Mouse (Mus musculus): Measurements from ENCODE around the gene Hand2.

Hand2 gene

DNA sequence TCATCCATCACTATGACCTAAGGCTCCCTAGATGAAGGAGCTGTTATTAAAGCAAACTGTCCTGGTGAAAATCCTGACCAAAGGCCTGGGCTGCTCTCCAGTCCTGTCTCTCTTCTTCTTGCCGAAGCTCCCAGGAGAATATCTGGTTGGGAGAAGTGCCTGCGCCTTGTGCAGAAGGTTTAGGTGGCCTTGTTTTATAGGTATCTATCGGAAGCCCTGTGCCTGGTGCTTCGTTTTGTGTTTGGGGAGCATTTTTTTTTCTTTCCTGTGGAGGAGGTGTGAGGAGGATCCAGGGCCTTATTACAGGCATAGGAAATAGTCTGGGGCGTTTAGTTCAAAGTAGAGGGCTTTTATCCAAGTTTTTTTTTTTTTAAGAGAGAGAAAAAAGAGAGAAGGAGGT is 3.9 kb downstream of the Hand2 start:
- peak; percentile 69 for DNase-seq (ENCODE audit: low spot score)

DNA sequence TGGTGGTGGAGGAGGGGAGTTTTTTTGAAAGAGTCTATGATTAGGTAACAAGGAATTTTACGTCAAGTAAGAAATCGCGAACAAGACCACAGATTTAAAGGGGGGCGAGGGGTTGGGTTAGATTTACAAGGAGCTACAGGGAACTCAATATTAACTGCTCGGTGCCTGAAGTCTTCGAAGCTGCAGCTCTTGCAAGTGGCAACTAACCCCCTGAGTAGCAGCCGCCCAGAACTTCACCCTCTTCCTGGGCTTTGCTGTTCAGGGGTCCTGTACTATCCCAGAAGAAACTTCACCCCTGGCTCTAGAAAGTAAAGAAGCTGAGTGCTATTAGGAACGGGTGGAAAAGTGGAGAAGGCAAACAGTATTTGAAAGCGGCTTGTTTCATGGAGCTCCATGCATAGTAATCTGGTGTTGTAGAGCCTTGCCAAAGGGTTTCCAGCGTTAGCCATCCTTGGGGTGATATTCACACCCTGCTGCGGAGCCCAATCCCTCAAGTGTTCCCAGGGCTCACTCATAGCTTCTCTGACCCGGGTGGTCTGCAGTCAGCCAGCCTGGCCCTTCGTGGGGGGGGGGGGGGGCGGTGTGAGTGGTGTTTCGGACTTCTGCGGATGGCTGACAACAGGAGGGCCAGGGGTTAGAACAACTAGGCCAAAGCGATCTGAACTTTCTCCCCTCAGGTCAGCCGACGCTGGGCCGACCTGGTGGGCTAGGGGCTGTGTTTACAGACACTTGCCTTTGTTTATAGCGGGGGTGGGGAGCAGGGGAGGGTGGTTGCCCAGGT is 4.5 kb downstream of the Hand2 start:
- DNase-seq (ENCODE audit: low spot score), result peak; percentile 60

DNA sequence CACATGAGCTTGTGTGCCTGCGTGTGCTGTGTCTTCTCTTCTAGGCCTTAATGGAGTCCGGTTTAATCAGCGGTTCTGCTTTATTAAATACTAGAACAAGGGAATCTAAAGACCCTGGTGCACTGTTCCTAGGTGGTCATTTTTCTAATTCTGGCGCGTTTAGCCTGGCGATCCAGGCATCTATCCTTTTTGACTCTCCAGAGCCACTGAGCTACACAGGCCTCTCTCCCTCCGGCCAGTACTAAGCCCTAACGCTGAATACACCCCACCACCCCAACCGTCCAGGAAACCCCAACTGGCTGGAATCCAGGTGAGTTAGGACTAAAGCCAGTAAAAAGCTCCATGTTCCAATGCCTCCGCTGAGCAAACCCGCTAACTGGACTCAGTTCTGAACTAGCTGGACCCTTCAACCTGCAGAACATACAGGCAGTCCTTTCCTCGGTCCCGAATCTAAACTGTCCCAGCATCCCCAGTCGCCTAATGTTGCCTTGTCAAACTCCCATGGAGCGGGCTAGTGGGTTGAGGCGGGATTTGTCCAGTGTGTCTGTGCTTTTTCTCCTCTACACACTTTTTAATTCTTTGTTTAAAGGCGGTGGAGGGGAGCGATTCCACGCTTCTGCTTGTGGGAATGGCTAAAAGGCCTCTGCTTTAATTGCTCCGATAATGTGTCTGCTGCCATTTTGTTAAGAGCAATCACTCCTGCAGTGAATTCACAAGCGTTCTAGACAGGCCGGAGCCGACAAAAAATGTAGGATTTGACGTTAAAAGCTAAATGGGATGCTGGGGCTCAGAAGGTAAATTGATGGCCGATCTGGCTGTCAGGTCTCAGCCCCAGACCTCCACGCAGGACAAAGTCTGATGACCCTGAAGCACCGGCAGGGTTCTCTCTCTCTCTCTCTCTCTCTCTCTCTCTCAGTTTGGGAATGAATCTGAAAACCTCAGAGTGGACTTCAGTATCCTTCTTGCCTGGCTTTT is 5.6 kb downstream of the Hand2 start:
- DNase-seq (ENCODE audit: low spot score), result peak; percentile 43

DNA sequence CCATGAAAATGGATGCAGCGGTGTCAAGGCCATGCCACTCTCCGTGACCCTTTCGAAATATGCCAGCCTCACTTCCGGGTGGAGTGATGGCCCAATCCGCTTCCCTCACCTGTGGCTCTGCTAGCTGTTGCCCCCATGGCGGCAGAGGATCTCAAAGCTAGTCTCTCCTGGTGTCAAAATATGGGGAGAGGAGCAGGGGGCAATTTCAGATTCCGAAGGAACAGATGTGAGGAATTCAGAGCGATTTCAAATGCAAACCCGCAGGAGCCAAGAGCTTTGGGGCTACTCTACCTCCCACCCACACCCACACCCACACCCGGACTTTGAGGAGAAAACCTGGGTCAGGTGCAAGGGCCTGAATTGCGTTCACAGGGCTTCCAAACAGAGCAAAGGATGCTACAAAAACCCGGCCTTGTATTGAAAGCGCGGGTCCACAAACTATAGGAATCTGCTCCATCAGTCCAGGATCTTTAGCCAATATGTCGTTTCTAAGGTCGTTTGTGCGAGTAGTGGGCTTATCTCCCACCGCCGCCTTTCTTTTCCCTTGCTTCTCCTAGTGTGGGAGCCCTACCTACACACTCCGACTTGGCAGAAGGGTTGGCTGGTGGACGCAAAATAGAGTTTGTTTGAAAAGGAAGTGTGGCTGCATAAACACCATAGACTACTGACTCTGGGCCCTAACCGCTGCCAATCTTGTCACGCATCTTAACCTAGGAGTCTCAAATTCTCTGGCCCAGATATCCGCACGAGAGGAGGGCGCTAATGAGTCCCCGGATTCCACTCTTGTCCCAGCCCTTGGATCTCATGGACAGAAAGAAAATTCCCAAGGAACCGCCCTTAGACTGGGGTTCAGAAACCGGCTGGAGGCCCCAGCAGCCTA is 6.7 kb downstream of the Hand2 start:
- DNase-seq (ENCODE audit: low spot score), result peak; percentile 76

DNA sequence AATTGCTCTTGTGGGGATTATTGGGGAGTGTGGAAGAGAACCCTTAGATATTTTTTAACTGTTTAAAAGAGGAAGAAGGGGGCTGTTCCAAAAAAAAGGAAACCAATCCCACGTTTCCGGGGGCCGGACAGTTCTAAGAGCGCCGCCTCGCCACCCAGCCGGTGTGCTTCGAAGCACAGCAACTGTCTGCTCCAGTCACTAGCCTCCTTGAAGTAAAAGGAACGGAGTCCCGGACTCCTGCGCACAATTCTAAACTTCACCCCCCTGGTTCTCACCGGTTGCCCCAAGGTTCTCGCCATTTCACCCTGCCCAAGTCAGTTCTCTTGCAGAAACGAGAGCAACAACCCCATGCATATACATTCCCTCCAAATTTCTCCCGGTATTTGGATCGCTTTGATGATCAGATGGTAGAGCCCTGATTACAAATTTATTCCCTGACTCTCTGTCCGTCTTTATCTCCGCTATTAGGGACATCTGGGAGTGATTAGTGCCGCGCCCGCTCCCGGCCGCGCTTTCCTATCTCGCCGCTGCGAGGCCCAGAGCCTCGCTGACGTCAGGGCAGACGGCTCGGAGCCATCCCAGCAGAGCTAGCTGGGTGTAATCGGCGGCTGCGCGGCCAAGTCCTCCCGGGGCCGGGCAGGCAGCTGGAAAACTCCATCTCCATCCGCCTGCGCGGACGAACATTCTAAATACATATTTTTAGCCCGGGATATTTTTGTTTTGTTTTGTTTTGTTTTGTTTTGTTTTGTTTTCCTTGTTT is 7.6 kb downstream of the Hand2 start:
- DNase-seq (ENCODE audit: low spot score), result peak; percentile 95

DNA sequence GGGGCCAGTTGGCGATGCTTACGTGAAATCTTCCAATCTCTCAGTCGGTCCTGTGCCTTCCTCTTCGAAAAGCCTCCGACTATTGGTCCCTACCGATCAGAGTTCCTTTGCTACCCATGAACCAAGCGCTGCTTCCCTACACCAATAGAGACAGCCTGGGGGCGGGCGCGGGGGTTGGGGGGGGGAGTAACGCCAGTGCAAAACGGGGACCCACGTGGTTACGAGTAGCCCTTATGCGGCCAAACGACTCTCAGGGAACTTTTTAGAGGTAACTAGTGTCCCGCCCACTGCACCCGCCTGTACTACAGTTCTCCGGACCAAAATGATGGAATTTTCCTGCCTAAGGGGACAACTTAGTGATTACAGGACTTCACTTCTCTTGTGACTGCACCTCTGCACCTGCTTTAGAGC is 8.2 kb downstream of the Hand2 start:
- DNase-seq (ENCODE audit: low spot score), result no peak

DNA sequence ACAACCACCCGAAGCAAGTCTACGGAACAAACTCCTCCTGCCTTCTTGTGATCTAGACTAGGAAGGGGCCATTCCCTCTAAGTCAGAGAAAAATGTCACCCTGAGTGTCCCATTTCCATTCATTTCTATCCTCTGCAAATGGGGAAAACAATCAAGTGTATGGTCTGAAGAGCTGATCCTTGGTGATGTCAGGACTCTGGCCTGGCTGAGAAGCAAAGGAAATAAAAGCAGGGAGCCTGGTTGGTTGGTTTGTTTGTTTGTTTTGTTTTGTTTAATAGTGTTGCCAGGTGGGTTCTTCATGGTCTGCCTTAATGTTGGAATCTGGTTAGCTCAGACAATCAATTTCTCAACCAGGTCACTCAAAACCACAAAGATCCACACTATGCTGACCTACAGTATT is 9.3 kb downstream of the Hand2 start:
- peak; percentile 52 for DNase-seq (ENCODE audit: low spot score)

DNA sequence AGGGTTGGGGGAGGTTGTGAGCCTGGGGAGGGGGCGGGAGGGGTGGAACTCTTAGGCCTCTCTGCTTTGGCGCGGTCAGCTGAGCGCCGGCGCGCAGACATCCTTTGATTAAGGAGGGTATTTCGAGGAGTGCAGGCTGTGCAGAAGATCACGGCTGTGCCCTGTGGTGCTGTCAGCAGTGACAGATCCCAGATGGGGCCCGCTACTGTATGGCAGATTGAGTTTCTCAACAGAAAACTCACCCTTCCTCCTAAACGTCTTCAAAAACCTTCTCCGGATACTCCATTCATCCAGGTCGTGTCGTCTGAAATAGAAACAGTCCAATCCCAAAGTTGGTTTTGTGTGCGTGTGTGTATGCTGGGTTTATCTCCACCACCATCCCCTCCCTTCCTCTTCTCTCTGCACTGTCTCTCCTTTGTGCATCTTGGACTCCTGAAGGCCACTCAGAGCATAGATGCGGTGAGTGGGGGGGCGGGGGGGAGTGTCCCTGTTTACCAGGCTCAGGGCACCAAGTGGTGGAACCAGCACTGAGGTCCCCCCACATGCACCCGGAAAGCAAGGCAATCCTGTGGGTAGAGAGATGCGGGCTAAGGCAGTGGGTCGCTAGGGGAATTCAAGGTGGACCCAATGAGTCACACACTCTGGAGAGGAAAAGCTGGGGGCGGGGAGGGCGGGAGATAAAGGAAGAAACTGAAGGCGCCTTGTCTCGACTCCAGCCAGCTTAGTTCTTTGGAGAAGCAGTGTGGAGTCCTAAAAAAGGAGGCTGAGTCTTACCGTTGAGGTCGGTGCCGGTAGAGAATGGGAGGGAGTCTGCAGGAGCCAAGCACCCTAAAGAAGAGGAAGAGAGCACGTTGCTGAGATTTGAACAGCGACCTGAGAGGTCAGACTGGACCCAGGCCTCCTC is 11.2 kb downstream of the Hand2 start:
- DNase-seq (ENCODE audit: low spot score), result peak; percentile 91

DNA sequence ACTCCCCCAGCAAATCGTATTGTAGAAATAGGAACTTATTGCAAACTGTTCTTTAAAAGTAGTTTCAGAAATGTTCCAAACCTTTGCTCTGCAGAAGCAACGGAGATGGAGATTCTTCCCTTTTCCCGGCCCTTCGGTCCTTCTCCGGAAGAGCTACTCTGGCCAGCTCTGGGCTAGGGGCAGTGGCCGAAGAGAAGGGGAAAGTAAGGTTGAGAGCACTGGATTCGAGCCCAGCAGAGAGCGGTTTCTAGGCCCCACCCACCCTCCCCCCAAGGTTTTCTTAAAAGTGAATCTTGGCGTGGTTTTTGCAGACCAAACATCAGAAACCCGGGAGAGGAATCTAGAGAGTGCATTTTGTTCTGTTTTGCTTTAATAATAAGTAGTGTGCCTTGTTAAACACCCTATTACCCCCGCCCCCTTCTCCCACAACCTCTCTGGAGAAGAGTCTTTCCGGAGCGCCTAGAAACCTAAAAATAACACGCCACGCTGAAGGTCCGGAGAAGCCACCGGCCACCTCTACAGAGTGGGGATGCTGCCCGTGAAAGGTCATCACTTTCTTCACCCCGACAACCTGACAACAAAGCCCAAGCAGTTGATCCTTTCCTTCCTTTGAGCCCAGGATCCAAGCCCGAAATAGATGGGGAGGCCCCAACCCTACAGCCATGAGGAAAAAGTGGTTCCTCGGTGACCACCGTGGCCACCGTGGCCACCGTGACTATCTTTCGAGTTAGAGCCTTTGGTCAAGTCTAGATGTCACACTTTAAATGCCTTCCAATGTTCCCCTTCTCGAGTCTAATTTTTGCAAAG is 12.1 kb downstream of the Hand2 start:
- DNase-seq (ENCODE audit: low spot score), result peak; percentile 53

DNA sequence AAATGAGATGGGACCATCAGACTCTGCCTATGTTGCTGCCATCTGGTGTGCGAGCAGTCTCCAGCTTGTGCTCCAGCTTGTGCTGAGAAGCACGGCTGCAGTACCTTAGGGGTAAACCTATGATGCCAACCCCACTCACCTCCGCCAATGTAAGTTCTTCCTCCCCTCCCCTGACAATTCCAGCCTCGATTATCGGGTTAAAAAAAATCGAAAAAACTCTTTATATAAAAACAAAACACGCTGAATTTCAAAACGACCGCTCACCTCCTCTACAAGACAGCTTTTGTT is 12.6 kb downstream of the Hand2 start:
- peak; percentile 60 for DNase-seq (ENCODE audit: low spot score)

DNA sequence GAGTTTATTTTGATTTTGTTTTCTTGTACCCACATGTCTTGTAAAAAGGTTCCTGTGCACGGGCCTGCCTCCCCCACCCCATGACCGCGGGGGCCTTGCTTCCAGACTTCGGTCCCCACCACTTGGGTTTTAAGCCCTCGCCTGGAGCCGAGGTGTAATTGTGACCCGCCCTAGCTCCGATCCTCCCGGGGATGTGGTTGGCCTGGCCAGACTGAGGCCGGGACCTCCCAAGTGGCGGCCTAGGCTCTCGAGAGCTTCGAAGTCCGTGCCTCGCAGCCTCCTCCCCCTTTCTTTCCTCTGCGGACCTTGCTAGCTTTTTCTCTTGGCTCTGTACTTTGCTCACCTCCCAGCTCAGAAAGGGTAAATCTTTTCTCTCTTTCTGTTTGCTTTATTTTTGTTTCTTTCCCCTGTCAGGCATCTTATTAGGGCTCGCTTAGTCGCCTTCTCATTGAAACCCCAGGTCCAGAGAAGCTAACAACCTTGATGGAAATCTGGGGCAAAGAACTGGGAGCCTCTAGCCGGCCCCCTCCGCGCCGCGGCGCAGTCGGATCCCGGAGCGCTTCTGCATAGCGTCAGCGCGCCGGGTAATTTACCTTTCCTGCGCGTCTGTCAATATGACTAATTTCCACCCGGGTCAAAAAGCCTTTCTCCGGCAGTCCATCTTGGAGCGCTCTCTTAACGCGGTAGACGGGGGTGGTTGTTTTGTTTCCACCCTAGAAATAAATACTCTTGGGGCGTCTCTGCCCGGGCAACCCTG is 13.2 kb downstream of the Hand2 start:
- DNase-seq (ENCODE audit: low spot score), result peak; percentile 84

DNA sequence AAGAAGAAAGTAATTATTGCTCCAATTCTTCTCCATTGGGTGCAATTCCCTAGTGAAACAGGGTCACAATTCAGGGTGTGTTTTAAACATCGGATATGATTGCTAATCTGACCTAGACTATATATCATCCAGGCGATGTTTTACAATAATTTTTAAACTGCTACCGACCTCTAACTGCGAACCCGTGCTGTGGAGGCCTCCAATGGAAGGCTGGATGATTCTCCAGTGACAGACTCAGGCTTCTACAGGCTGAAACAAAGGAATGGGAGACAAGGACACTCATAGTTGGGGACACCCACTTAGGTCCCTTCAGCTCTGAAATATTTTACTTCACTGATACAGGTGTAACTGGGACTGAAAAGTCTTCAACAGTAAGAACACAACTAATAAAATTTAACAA is 13.9 kb downstream of the Hand2 start:
- DNase-seq (ENCODE audit: low spot score), result peak; percentile 52

DNA sequence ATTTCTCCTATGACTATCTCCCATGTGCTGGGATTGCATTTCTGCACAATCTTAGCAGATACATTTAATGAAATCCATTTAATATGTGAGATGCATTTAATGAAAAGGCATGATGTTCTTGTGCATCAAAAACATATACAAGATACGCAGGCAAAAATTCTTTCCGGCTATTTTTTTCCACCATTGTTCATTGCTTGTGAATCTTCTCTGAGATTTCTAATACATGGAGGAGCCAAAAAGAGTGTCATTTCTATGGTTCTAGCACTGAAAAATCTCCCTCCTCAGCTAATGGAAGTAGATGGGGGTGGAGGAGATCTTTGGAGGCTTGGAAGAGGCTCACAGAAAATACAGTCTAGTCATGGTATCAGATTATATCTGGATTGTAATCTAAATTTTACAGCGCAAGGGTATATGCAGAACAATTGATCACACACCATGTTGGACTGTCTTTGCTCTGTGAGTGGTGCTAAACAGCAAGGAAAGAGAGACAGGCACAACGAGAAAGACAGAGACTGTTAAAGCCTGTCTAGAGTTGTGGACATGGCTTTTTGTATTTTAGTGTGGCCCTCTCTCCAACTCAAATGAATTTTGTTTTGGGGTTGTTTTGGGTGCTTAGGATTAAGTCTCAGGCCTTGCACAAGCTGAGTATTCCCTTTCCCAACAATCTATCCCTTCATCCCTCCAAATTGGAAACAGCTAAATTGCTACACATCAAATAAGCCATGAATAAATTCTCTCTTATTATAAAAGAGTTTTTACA is 16.7 kb downstream of the Hand2 start:
- no peak for DNase-seq (ENCODE audit: low spot score)

DNA sequence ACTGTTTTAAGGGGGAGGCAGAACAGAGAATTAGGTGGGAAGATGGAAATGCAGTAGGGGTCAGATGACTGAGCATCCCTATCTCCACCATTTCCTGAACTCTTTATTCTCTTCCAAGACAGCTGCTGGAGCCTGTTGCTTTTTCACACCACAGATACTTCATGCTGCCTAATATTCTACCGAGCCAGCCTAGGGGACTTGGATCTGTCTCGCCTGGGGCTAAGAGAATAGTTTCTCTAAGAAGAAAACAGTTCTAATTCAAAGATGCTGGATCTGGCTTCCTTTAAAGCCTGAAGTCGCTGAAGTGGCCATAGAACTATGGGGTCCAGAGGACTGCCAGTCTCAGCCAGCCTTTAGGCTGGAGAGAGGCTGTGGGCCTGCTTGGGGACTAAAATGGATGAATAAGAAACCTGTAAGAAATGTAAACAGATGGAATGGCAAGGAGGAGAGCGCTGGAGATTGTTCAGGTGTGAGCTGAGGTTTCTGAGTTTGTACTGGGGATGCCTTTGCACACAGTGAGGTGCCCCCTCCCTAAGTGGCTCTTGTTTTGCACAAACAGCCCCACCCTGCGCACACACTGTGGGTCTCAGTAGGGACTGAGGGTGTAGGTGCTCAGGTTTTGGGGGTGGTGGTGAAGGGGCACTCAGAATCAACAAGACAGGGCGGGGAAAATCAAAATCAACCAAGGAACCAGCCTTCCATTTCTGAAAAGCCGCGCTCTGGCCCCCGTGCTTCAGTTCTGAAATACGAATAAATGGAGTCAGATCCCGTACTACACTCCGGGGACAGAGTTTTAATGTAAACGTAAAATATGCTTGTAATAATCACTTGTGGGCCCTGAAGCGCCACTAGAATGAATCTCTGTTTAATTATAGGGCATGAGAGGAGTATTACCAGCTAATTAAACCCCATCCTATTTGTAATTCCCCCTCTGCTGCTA is 19.2 kb downstream of the Hand2 start:
- no peak for DNase-seq (ENCODE audit: low spot score)

DNA sequence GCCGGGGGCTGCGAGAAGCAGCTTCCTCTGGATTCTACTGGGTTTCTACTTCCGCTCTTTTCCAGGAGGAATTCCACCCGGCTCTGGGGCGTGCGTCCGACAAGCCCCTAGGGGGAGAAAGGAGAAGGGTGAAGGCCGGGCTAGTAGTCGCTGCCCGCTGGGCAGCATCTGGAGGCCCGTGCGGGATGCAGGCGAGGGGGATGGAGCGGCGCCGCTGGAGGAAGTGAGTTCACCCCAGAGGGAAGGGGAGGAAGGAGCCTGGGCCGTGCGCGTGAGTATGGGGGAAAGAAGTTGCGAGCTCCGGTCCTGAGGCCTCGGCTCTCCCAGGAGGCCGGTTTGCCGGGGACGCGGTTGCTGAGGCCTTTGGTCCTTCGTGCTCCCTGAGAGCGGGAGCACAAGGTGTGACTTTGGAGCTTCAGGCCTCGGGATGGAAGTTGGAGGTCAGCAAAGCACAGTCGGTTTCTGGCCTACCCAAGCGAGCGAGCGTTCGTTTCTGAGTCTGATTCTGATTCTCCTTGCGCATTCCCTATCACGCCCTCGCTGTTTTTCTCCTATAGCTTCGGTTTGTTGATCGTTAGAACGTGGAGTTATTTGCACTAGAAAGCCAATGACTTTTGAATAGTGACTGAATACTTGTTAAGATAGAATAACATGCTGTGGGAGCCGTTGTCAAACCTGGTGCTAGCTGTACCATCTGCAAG is 20.2 kb downstream of the Hand2 start:
- DNase-seq (ENCODE audit: low spot score), result peak; percentile 87

DNA sequence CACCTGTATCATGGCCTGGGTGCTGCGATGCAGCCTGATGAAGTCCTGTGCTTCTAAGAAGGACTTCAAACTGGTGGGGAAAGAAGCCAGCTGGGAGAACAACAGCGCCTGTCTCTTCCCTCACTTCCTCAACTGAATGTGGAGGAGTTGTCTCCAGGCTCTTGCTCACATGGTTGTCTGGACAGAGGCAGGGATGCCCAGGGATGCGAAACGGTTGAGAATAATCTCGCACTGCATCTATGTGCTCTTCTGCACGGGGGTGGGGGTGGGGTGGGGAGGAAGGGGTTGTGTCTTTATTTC is 20.7 kb downstream of the Hand2 start:
- peak; percentile 52 for DNase-seq (ENCODE audit: low spot score)

All from MN1 (cell line).